Mouse (Mus musculus) lung, postnatal 0 days (tissue): ENCODE measurements around the gene Olfr671.

Experiments used
- CTCF ChIP-seq: IDR thresholded peaks from 2 replicates; pipeline ENCODE4 v1.5.1; 2016; ENCODE audit warnings: antibody characterized with exemption, mild to moderate bottlenecking
- EP300 ChIP-seq: IDR thresholded peaks from 2 replicates; pipeline ENCODE4 v1.6.1; 2016; ENCODE audit warnings: antibody characterized with exemption, mild to moderate bottlenecking, control low read depth

DNA sequence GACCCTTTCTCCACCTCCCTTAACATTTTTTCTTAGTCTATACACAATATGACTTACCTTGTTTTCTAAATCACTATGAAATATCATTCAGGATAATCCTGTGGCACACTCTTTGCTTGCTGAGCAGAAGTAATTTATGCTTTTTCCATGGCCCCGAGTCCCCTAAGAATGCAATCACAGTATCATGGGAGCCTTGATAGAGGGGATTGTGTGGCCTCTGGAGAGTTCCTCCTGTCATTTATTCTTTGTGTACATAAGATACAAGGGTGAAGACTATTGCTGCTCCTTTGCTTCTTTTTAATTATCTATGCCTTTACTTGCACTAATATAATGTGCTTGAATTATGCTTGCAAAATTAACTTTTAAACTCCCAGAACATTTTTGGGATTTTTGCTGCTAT lies at the start of gene Olfr671:
- no peak for TF ChIP-seq EP300
- TF ChIP-seq CTCF = no peak
